Mouse (Mus musculus) kidney, adult 18-20 months (tissue): ENCODE measurements around the gene Vax1.

Experiments used
- DNase-seq: peaks from one replicate; pipeline ENCODE4 v3.0.0; 2021

Vax1 gene

DNA sequence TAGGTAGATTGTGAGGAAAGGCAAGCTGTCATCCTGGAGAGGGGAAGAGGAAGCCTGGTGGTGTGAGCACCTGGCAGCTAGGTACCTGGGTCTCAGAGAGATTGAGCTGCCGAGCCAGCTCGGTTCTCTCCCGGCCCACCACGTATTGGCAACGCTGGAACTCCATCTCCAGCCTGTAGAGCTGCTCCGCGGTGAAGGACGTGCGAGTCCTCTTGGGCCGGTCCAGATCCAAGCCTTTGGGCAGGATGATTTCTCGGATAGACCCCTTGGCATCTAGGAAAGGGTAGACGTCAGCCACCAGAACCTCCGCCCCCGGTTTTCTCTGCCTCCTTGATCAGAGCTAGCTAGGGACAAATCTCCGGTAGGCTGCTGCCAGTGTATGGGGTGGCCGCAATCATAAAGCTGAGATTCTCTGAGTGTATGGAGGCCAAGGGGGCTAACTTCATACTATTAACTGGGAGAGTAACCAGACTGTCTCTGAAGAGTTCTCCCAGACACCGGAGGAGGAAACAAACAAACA, 1.4 kb downstream of the Vax1 start:
- DNase-seq: no peak

DNA sequence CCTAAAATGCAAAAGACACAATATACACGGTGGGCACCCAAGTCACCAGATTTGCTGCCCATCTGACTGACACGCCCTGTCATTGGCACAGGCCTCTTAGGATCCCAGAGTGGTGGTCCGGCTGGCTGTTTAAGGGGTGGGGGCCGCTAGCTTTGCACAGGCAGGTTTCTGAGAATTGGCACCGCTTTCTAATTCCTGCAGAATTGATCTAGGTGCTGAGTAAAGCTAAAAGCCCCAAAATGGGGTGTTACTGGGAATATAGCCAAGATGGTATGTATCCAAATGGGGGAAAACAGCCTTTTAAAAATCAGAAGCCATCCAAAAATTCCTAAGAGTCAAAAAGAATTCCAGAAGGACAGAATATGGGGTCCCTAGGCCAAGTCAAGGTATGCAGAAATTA, 2.0 kb downstream of the Vax1 start:
- DNase-seq: no peak

DNA sequence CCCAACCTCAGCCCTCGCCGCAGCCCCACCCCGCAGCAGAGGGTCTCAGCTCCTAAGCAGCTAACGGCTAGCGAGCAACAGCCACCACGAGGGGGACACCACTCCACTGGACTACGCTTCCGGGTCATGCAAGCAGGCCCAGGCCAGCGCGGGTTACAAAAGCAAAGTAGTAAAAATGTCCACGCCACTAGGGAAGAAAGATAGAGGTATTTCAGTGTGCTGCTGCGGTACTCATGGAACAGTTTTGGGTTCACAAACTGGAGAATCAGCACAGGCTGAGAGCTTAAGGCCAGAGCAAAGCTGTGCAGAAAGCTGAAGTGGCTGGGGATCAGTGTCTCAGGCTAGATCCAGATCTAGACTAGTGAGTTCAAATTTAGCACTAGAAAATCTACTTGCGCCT, 3.0 kb downstream of the Vax1 start:
- no peak for DNase-seq

GRCm38 (mm10) chr19:59166311-59166761, 3.5 kb downstream of the Vax1 start:
- peak; percentile 16 for DNase-seq

GRCm38 (mm10) chr19:59165577-59165976, 4.3 kb downstream of the Vax1 start:
- DNase-seq: no peak

GRCm38 (mm10) chr19:59164896-59165560, 4.8 kb downstream of the Vax1 start:
- no peak for DNase-seq

GRCm38 (mm10) chr19:59164111-59164510, 5.7 kb downstream of the Vax1 start:
- no peak for DNase-seq

DNA sequence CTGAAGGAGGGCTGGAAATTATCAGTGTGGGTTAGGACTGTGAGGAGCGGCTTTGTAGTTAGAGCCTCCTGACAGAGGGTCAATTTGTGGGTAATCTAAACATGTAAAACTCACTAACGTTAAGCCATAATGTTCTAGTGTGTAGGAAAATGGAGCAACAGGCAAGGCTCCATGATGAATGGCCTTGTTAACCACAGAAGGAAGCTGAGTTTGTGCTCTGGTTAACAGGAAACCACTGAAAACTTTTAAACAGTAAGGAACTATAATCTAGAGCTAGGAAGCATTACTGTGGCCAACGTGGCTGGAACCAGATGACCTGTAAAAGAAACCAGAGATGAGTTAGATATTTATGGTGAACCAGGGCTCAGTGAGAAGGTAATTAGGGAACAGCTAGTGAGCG, 13.2 kb downstream of the Vax1 start:
- DNase-seq: no peak

- DNase-seq: no peak
Observed at GRCm38 (mm10) chr19:59154171-59154570, 15.7 kb downstream of the Vax1 start.

DNA sequence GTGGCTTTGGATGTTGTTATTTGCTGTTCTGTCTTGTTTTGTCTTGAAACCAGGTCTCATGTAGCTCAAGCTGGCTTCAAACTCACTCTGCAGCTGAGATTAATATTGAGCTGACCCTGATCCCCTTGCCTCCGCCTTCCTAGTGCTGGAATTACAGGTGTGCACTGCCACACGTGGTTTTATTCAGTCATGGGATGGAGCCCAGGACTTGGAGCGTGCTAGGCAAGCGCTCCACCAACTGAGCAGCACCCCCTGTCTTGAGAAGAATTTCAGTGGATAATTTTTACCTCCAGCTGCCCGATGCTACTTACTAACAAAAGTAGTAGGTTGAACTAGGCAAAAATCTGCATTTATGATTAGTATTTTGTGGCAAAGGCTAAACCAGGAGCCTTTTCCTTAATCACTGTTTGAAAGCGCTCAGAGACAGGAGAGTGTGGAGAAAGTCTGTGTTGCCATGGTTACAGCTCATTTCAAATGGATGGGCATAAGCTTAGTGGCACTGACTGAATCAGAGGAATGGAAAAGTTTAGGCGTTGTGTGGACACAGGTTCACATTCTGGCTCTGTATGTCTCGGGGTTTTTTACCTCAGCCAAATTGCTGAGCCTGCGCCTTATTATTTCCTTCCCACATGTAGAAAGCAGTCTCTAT, 24.2 kb downstream of the Vax1 start:
- DNase-seq: no peak

DNA sequence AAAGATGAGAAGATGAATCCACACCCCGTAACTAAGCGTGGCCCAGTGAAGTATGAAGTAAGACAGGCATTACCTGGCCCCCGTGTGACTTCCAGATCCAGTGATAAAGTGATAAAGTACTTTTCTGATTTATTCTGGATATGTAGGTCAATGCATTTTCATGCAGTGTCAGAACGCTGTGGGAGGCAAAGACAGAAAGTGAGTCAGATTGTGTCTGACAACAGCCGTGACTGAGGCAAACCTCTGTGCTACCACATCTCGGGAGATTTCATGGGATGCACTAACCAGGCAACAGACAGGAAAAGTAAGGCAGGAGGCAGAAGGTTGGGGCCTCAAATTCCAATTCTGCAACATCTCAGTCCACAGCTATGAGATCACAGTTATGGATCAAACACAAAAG, 24.8 kb downstream of the Vax1 start:
- DNase-seq: no peak

DNA sequence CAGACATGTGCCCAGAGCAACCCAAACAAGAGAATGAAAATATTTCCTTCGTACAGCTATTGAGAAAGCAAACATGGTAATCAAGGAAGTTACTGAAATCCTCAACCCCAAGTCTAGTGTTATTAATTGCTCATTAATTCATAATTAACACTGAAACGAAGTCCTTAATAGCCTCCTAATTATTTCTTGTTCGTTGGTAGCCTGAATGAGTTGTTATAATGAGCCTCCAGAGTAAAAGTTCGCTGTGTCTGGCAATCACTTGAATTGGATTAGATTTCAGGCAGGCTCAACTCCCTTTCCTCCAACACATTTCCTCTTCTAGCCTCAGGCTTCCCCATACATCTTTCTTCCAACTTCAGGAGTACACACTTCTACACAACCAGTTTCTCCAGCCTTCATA, 27.6 kb downstream of the Vax1 start:
- no peak for DNase-seq

GRCm38 (mm10) chr19:59135387-59135786, 34.5 kb downstream of the Vax1 start:
- DNase-seq: no peak

- DNase-seq: no peak
Observed at GRCm38 (mm10) chr19:59134916-59135315, 34.9 kb downstream of the Vax1 start.

GRCm38 (mm10) chr19:59133202-59133601, 36.7 kb downstream of the Vax1 start:
- DNase-seq: no peak

GRCm38 (mm10) chr19:59129671-59130070, 40.2 kb downstream of the Vax1 start:
- DNase-seq: no peak

DNA sequence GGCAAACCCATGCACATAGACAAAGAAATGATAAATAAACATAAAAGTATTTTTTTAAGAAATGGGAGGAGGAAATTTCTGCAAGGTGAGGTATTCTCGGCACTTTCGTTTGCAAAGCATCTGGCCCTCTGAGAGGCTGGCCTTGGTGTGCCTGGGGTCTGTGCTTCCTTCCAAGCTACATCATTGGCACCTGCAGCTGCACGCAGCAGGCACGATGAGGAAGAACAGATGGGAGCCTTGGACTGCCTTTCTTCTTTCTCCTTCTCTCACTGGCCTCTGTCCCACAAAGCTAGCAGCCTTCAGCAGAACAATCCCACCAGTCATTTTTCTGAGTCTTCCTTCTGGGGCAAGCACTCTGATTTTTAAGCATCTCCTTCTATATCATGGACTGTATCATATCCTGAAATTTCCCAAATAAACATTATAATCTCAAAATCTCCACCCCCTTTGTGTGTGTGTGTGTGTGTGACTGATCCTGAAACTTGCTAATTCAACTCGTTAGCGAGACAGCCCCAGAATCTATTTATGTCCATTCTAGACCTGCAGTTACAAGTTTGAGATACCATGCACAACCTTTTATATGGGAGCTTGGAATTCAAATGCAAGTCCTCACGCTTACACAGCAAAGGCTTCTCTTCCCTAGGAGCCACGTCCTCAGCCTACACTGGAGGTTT, 41.2 kb downstream of the Vax1 start:
- DNase-seq: no peak

GRCm38 (mm10) chr19:59127424-59127823, 42.4 kb downstream of the Vax1 start:
- no peak for DNase-seq
